10 mouse cellular contexts compared by ENCODE assay signal in genomic region chr6:92136356-92136755, GRCm38 (mm10).
"Had no signal": no experiment of that assay in that cellular context is flagged by ENCODE, and none has a peak within 500 bp of the region (broad histone marks: within the 10 kb centered on the region; RNA-seq: fewer than 3 reads in every experiment).

No protein-coding gene starts in this region.

- DNase-seq: kidney, adult 2 months; kidney, postnatal 25 days; left cerebral cortex, postnatal 4 days; liver, postnatal 0 days; lung, embryonic 14.5 days; lung, postnatal 36 days; retina, postnatal 1 day; right cerebral cortex, postnatal 14 days; right cerebral cortex, postnatal 4 days; thymus, postnatal 25 days had no signal
